Mouse (Mus musculus) midbrain, postnatal 0 days (tissue): Measurements from ENCODE around the gene Cacna1c. TPM values are rescaled to one million over a fixed set of nuclear protein-coding genes. Genes with fewer than 3 reads are reported as not detected.
A peak's percentile ranks its signal among the peaks of the same experiment; 100 is the strongest.

Experiments
- ATAC-seq: fragments of 200-750 bp; cut with Nextera tagmentation; 2 replicates; pipeline ENCODE4 v1.8.0; 2017; ENCODE audit warnings: moderate number of reproducible peaks, mild to moderate bottlenecking, moderate TSS enrichment, moderate library complexity; ENCODE audit not compliant: low FRiP score
- DNase-seq: peaks from one replicate; pipeline ENCODE4 v3.0.0-alpha.2; 2015; ENCODE audit warnings: low spot score
- H3K27ac ChIP-seq: fragments of 300-500 bp; sonication (generic); 2 replicates; pipeline ENCODE4 v1.5.1; 2014; ENCODE audit warnings: low read depth, mild to moderate bottlenecking, low read length, mixed read lengths
- H3K27me3 ChIP-seq: fragments of 300-500 bp; sonication (generic); 2 replicates; pipeline ENCODE4 v1.6.1; 2014; ENCODE audit warnings: low read length, control low read depth, mixed read lengths; ENCODE audit not compliant: insufficient read depth
- H3K36me3 ChIP-seq: fragments of 300-500 bp; sonication (generic); 2 replicates; pipeline ENCODE4 v1.6.1; 2014; ENCODE audit warnings: low read length, control low read depth, mixed read lengths; ENCODE audit not compliant: insufficient read depth
- H3K4me1 ChIP-seq: fragments of 300-500 bp; sonication (generic); 2 replicates; pipeline ENCODE4 v1.6.1; 2014; ENCODE audit warnings: mild to moderate bottlenecking, control low read depth, antibody characterized with exemption, low read length, mixed read lengths; ENCODE audit not compliant: insufficient read depth
- H3K4me2 ChIP-seq: fragments of 300-500 bp; sonication (generic); 2 replicates; pipeline ENCODE4 v1.6.1; 2014; ENCODE audit warnings: low read depth, mild to moderate bottlenecking, low read length, mixed read lengths; ENCODE audit not compliant: poor library complexity, severe bottlenecking
- H3K4me3 ChIP-seq: fragments of 300-500 bp; sonication (generic); 2 replicates; pipeline ENCODE4 v1.5.1; 2014; ENCODE audit warnings: low read depth, mild to moderate bottlenecking, low read length, moderate library complexity
- H3K9ac ChIP-seq: fragments of 300-500 bp; sonication (generic); replicated peaks from 2 replicates; pipeline ENCODE4 v1.6.1; 2014; ENCODE audit warnings: mild to moderate bottlenecking, low read length, moderate library complexity, mixed read lengths; ENCODE audit not compliant: poor library complexity, severe bottlenecking
- H3K9me3 ChIP-seq: fragments of 300-500 bp; sonication (generic); 2 replicates; pipeline ENCODE4 v1.6.1; 2016; ENCODE audit warnings: low read length, control low read depth
- CTCF ChIP-seq: IDR thresholded peaks from 2 replicates; pipeline ENCODE4 v1.5.1; 2016; ENCODE audit warnings: antibody characterized with exemption, mild to moderate bottlenecking
- WGBS: fragments of 180-500 bp; shearing (Covaris S2); extraction: QIAGEN DNeasy Blood & Tissue Kit; methylation state at CpG from one replicate; pipeline ENCODE4 v1.1.7; 2014; 5-methylcytosine and 5-hydroxymethylcytosine counted together
- polyA plus RNA-seq: library from polyadenylated mRNA; unstranded; fragments of >200 nt; fragmentation: Nextera tagmentation; extraction: Ambion mirVana; gene quantifications from 2 replicates; pipeline ENCODE4 v1.2.1, GENCODE M21; 2015
- total RNA-seq: library from RNA; depleted of rRNA; stranded (reverse); fragments of >200 nt; gene quantifications from 2 replicates; pipeline ENCODE4 v1.2.3, GENCODE M21; 2014

Gene Cacna1c
- total and polyA plus RNA-seq, 2 experiments from 2014 or later = 4.9 to 33.9 TPM

DNA sequence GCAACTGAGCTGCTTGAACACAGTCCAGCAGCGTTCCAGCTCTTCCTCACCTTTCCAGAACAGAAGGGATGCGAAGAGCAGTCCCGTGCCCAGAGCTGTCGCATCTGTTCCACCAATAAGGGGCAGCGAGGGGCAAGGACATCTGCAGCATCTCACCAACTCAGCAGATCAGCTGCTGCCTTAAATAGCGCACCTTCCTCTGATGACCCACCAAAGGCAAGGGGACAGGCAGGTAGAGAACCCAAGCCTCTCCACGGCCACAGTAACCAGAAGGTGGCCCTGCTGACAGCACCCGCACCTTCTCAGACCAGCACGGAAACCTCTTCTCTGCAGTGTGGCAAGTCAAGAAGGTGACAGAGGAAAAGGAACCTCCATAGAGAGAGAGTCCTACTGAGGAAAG lies 131.8 kb downstream of the Cacna1c start:
- DNase-seq (no peak), ATAC-seq (no peak)
- no peak for TF ChIP-seq CTCF
- Histone ChIP-seq H3K9ac (no peak overlapping the region), H3K4me3 (no peak overlapping the region), H3K4me2 (no peak overlapping the region), H3K27me3 (no peaks in the 10 kb centered on the region), H3K27ac (no peak overlapping the region), H3K9me3 (no peaks in the 10 kb centered on the region), H3K36me3 (no peaks in the 10 kb centered on the region), H3K4me1 (peaks cover 2% of the 10 kb centered on the region; the same call in 1 of the 2 replicates)
- 92% methylated on average over 9 of the region's 9 CpGs for WGBS

DNA sequence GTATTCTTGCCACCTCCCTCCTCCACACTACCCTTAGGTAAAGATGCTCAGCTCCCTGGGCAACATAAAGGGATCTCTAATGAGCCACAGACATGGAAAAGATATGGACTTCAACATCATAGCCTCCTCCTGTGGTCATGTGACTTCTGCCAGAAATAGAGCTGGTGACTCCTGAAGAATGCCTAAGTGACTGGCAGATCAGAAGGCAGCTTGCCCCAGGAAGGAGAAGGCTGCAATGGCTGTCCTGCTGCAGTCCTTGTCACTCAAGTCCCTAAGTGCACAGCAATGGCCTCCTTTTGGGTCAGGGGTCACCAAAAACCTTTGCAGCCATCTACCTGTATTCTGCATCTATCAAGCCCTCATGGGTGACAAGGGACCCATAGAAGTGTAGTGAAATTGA lies 133.5 kb downstream of the Cacna1c start:
- H3K9me3 ChIP-seq = no peaks in the 10 kb centered on the region
- H3K4me2 ChIP-seq = no peak overlapping the region
- no peak for DNase-seq
- TF ChIP-seq CTCF = no peak
- H3K36me3 ChIP-seq = no peaks in the 10 kb centered on the region
- H3K27ac ChIP-seq = no peak overlapping the region
- no peak overlapping the region for H3K4me3 ChIP-seq
- no peaks in the 10 kb centered on the region for H3K27me3 ChIP-seq
- H3K4me1 ChIP-seq = peaks cover 2% of the 10 kb centered on the region; the same call in 1 of the 2 replicates
- H3K9ac ChIP-seq = no peak overlapping the region
- ATAC-seq = no peak

DNA sequence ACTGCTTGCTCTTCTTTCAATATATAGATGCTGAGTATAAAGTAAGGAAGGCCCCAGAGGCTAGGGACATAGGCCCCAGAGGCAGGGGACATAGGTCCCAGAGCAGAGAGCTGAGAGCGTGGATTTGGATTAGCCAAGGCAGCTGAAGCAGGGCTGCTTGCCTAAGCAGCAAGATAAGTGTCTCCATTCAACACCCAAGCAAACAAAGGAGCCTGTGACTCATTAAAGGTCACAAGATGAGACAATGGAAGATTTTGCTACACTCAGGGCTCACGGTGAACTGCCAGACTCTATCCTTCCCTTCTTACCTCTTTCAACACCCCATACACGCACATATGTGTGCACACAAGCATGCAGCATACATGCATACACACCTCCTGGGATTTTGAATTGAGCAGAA lies 137.3 kb downstream of the Cacna1c start:
- H3K4me3 ChIP-seq = no peak overlapping the region
- H3K9ac ChIP-seq = no peak overlapping the region
- ATAC-seq = no peak
- H3K27me3 ChIP-seq = no peaks in the 10 kb centered on the region
- DNase-seq = no peak
- no peak overlapping the region for H3K27ac ChIP-seq
- peaks cover 12% of the 10 kb centered on the region; the same call in 1 of the 2 replicates for H3K36me3 ChIP-seq
- H3K4me1 ChIP-seq = peaks cover 2% of the 10 kb centered on the region; the same call in 1 of the 2 replicates
- no peak for TF ChIP-seq CTCF
- H3K9me3 ChIP-seq = no peaks in the 10 kb centered on the region
- no peak overlapping the region for H3K4me2 ChIP-seq
- WGBS = 53% methylated on average over 3 of the region's 3 CpGs

DNA sequence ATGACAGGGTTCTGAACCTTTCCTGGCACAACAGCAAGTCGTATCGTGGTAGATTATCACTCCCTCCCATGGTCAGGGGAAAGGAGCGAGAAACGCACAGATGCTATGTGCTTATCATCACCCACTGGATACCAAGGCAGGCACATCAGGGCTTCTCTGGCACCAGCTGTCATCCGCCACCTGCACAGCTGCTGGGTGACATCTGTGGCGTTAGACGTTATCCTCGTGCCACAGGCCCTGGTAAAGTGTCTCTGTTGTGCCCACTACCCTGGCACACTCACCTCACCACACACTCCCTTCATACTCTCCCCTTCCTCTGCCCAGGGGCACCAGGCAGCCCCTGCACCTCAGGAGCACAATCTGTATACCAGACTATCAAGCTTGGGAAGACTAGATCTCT lies 137.8 kb downstream of the Cacna1c start:
- H3K9ac ChIP-seq = no peak overlapping the region
- peaks cover 2% of the 10 kb centered on the region; the same call in 1 of the 2 replicates for H3K4me1 ChIP-seq
- ATAC-seq (no peak), DNase-seq (no peak)
- no peak overlapping the region for H3K4me2 ChIP-seq
- H3K4me3 ChIP-seq = no peak overlapping the region
- no peak overlapping the region for H3K27ac ChIP-seq
- H3K36me3 ChIP-seq = peaks cover 12% of the 10 kb centered on the region; the same call in 1 of the 2 replicates
- no peaks in the 10 kb centered on the region for H3K9me3 ChIP-seq
- no peaks in the 10 kb centered on the region for H3K27me3 ChIP-seq
- 89% methylated on average over 8 of the region's 8 CpGs for WGBS
- no peak for TF ChIP-seq CTCF

DNA sequence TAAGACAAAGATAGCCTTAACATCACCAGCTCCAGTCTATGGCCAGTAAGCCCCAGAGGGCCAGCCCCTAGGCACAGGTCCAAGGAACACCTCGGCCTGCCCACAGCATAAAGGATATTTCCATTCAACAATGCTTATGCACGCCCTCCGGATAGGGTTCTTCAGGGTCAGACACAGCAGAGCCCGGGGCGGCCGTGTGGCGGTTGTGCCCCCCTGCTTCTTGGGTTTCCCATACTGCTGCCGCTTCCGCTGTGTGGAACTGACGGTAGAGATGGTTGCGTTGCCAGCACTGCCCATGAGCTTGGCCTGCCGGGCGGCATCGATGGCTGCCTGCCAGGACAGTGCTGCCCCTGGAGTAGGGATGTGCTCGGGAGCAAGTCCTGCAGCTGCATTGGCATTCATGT lies 139.1 kb downstream of the Cacna1c start:
- Histone ChIP-seq H3K27me3 (no peaks in the 10 kb centered on the region), H3K4me3 (no peak overlapping the region), H3K4me2 (peak overlapping the region; percentile 12; the same call in 1 of the 2 replicates), H3K9ac (no peak overlapping the region), H3K4me1 (no peaks in the 10 kb centered on the region; the same call in 1 of the 2 replicates), H3K9me3 (no peaks in the 10 kb centered on the region), H3K36me3 (peaks cover 12% of the 10 kb centered on the region; the same call in 1 of the 2 replicates), H3K27ac (no peak overlapping the region)
- 74% methylated on average over 15 of the region's 15 CpGs for WGBS
- no peak for TF ChIP-seq CTCF
- DNase-seq (peak; percentile 68), ATAC-seq (peak; percentile 54; the same call in 1 of the 2 replicates)

DNA sequence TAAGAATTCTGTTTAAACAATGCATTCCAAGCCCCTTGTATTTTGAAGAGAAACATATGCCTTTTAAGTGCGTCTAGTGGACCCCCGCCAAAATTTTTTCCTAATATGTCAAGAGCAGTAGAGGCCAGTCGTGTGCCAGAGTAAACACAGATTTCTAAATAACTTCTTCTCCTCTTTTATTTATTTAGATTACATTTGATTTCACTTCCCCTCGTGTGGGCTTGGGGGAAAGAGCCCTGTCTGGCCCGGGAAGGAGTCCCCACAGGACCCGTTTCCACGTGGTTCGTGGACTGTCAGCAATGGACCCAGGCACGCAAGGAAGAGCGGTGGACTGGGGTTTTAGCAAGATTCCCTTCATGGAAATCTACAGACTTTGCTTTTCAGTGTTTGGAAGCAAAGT lies 143.4 kb downstream of the Cacna1c start:
- ATAC-seq (no peak), DNase-seq (no peak)
- H3K4me2 ChIP-seq = no peak overlapping the region
- H3K27ac ChIP-seq = no peak overlapping the region
- H3K4me1 ChIP-seq = no peaks in the 10 kb centered on the region; the same call in 1 of the 2 replicates
- no peak overlapping the region for H3K4me3 ChIP-seq
- TF ChIP-seq CTCF = no peak
- H3K36me3 ChIP-seq = peaks cover 12% of the 10 kb centered on the region; the same call in 1 of the 2 replicates
- no peaks in the 10 kb centered on the region for H3K27me3 ChIP-seq
- 80% methylated on average over 10 of the region's 10 CpGs for WGBS
- no peak overlapping the region for H3K9ac ChIP-seq
- H3K9me3 ChIP-seq = no peaks in the 10 kb centered on the region
